Mouse (Mus musculus) activated CD4-positive, CD25-positive, alpha-beta regulatory T cell, adult 4 months (primary cell): ENCODE results near the gene Pde2a. TPM values are rescaled to one million over a fixed set of nuclear protein-coding genes. Genes with fewer than 3 reads are reported as not detected.

Experiments
- ATAC-seq: one replicate; pipeline ENCODE4 v1.8.0; 2017
- polyA plus RNA-seq, 2 experiments: library from polyadenylated mRNA; unstranded; fragments of 100-300 nt; shearing (Covaris generic); gene quantifications; one replicate each; pipeline ENCODE4 v1.2.1; 2017

Pde2a gene
- 10 to 100 TPM; 13.4 to 18.5 TPM for polyA plus RNA-seq

- ATAC-seq, result no peak
Measured at GRCm38 (mm10) chr7:101421529-101421928, at the start of gene Pde2a. Pde2a (plus strand) TSS chr7:101421691.

GRCm38 (mm10) chr7:101373082-101373481 is 48.4 kb upstream of the Pde2a start:
- no peak for ATAC-seq

DNA sequence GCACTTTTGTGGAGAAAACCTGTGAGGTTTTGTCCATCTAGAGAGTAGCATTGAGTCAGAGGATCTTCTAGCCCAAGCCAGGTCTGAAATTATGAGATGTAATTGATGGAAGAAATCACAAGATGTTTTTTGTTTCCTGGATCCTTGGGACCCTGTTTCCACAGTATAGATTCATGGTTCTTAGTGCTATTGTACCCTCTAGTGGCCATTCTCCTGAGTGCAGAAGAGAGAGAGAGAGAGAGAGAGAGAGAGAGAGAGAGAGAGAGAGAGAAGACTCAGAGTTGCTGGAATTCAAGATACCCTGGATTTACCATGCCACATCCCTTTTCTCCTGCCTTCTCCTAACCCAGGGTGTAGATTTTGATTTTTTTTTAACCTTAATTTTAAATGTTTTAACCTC is 47.3 kb upstream of the Pde2a start:
- no peak for ATAC-seq

DNA sequence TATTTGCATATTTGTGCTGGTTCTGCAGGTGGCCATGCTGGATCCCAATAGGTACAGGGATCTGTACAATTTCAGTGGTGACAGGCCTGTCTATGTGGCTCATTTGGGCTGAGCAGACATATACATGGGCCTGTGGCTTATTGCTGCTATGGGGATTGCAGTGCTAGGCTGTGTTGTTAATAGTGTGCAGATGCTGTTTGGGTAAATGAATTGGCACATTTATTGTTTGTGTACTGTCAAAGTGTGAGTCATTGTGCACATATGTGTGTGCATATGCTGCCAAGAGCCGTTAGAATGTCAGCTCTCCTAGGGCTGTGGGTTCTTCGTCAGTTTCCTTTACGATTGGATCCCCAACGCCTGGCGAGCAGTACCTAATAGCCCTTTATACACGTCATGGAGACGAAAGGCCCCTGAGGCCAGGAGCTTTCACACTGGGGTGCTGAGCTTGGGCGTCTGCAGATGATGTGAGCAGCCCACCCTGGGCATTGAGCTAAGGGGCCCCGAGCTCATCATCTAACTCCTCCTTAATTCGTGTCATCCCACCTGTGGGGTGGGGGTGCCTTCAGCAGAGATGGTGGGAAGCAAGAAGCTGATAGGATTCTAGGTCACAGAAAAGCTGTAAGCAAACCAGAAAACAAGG is 44.7 kb upstream of the Pde2a start:
- no peak for ATAC-seq

DNA sequence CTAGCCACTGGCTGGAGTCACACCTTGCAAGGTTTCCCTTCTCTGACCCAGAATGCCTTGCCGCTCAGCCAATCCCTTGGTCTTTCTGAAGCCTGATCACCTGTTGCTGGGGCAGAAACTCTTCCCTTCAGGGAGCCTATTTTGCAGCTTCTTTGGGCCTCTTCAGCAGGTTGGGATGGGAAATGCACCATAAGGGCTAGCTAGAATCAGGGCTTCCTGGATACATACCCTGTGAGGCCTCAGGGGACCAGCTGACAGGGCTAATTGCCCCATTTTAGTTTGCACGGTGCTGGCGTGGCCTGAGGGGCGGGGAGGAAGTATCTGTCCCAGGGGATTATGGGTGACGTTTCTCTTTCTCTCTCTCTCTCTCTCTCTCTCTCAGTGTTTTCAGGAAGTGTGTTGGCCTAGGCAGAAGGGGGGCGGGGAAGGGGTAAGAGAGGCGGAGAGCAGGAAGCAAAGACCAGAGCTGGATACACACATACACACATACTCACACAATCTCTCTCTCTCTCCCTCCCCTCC is 43.7 kb upstream of the Pde2a start:
- ATAC-seq, result peak; percentile 96

DNA sequence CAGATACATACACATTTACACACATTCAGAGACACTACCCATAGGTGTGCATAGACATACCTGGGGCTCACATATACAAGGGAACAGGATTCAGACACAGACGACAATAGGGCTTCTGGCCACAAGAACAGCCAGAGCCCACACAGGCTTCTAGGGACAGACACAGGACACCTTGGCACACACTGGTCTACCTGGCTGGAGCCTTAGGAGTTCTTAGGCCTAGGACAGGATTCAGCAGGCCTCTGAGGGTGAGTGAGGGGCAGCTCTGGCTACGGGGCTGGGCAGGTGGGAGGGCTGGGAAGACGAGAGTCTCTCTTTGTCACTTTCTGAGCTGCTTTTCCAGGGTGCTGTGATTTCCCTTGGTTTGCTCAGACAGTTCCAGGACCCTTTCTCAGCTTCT is 43.2 kb upstream of the Pde2a start:
- no peak for ATAC-seq

DNA sequence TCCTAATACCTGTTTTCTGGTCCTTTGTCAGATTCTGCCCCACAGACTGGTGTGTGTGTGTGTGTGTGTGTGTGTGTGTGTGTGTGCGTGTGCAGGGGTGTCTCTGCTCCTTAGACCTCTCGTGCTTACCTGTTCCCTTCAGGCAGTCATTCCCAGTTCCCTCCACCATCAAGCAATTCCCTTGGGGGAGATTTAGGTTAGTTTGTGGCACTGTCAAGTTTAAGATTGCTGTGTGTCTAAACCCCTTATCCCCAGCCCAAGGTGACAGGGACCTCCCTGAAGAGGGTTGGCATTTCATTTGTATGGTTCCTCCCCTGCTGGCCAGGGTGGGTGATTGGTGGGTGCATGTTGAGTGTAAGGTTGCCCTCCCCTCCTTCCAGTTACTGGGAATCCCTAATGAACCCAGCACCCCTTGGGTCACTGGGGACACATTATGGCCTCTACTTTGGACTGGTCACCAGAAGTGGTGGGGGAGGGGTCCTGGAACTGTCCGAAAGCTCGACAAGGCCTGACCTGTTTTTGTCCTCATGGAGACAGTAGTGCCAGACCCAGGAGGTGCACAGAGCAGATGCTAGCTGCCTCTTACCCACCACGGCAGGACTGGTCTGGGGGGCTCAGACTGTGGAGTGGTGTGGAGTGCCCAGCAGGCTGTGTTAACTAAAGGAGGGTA is 42.6 kb upstream of the Pde2a start:
- ATAC-seq, result no peak

DNA sequence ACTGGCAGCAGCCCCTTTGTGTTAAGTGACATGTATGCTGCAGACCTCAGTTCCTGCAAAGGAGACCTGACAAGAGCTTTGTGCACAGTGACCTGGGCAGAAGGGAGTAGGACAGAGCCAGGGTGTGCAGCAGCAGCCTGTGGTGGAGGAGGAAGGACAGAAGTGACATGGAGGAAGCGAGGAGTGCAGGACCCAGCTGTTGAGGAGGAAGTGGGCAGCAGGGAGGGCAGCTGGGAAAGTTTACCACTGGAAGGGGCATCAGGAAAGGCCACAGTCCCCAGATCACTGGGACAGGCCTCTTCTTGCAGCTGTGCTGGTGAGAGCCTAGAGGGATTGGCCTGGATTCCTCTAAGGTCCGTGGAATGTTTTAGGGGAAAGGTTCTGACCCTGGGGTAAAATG is 41.8 kb upstream of the Pde2a start:
- ATAC-seq, result no peak

DNA sequence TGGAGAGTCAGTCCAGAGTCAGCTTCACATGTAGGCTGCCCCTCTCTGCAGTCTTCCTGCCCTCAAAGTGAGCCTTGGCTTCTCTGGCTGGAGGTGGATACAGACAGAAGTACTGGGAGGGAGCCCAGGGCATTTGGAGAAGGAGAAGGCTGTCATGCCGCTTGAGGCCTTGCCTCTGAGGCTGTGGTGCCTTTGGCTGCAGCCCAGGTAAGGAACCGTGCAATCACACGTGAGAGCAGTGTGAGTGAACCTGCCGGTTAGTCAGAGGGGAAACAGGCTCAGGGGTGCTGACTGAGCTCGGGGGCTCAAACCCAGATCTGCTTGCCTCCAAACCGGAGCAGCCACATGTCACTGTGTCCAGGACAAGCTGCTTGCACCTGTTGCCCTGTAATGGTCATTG is 40.0 kb upstream of the Pde2a start:
- ATAC-seq, result no peak

GRCm38 (mm10) chr7:101382378-101382777 is 39.1 kb upstream of the Pde2a start:
- no peak for ATAC-seq

GRCm38 (mm10) chr7:101383756-101384155 is 37.7 kb upstream of the Pde2a start:
- no peak for ATAC-seq

- no peak for ATAC-seq
Measured at GRCm38 (mm10) chr7:101384931-101385330, 36.6 kb upstream of the Pde2a start.

DNA sequence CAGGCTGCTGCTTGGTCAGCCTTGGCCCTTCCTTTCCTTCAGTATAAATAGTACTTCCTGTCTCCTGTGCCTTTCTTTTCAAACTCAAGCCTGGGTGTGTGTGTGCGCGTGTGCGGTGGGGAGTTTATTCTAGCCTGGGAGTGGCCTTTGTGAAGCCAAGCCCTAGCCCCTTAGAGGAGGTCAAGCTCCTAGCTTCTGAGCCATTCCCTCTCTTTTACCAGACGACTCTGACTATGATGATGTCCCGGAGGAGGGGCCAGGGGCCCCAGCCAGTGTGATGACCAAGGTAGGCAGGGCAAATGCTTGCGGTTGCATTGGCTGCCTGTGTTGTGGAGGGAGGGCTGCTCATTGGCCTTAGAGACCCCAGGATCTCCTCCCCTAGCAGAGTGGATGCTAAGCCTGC is 36.2 kb upstream of the Pde2a start:
- no peak for ATAC-seq

DNA sequence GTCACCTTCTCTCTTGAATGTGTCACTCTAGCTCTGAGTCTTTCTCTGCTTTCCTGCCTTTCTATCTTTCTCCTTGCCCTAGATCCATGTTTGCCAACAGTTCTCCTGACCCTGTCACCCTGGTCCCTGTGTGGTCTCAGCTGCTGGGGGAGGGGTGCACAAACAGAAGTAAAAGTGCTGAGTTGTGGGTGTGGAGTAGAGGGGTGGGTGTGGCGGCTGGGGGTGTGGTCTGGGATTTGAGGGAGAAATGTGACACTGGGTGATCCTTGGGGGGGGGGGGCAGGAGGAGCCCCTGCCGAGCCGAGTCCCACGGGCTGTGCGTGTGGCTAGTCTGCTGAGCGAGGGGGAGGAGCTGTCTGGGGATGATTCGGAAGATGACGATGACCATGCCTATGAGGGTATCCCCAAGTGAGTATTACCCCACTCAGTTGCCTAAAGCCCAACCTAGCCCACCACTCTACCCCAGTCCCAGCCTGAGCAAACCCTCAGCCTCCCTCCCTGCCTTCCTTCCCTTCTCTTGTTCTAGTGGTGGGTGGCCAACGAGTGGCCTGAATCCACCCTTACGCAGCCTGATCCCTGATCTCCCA is 35.5 kb upstream of the Pde2a start:
- no peak for ATAC-seq

- no peak for ATAC-seq
Measured at GRCm38 (mm10) chr7:101389256-101389655, 32.2 kb upstream of the Pde2a start.

GRCm38 (mm10) chr7:101391909-101392479 is 29.5 kb upstream of the Pde2a start:
- no peak for ATAC-seq

GRCm38 (mm10) chr7:101393015-101393414 is 28.5 kb upstream of the Pde2a start:
- no peak for ATAC-seq

DNA sequence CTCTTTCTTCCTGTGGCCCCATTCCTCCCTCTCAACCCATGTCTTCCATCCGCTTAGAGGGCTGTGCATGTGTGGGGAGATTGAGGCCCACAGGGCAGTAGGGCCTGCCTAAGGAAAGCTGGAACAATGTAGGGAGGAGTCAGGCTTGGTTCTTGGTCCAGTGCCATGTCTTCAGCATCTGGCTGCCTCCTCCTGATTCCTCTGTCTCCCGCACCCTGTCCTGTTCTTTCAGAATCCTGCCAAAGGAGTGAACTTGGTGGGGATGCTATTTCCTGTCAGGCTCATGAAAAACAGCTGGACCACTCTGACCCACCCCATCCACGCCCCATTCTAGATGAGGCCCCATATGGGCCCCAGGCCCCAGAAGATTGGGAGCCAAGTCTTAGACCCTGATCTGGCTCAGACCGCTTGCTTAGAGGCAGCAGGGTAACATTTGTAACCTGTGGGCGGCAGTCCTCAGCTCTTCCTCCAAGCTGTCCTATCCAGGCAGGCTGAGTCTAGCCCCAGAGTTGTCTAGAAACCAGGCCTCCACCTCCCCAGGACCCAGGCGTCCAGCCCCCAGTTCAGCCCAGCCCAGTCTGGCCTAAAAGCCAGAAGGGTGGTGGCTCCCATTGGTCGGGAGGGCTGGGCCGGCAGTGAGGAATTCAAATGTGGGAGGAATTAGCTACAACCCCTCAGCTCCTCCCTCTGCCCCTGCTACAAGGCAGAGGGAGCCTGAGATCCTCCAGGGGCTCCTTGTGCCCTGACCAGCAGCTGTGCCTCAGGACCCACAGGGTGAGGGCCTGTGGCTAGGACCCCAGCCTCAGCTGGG is 27.6 kb upstream of the Pde2a start:
- ATAC-seq, result no peak

GRCm38 (mm10) chr7:101394569-101394968 is 26.9 kb upstream of the Pde2a start:
- no peak for ATAC-seq

- ATAC-seq, result no peak
Measured at GRCm38 (mm10) chr7:101395471-101395870, 26.0 kb upstream of the Pde2a start.

GRCm38 (mm10) chr7:101397175-101397574 is 24.3 kb upstream of the Pde2a start:
- no peak for ATAC-seq

- ATAC-seq, result no peak
Measured at GRCm38 (mm10) chr7:101401510-101401909, 20.0 kb upstream of the Pde2a start.

- no peak for ATAC-seq
Measured at GRCm38 (mm10) chr7:101403831-101404230, 17.7 kb upstream of the Pde2a start.
